Mouse (Mus musculus): Measurements from ENCODE around the gene Tapbp. TPM values are rescaled to one million over a fixed set of nuclear protein-coding genes. Genes with fewer than 3 reads are reported as not detected.

Gene Tapbp
- polyA plus RNA-seq, 1 experiment from 2014 or later, result 26.6 TPM

GRCm38 (mm10) chr17:33952879-33953278, 37.2 kb downstream of the Tapbp start:
- Histone ChIP-seq H3K4me2 (peak overlapping the region; percentile 98), H3K27ac (0 out of 2 replicates have a peak overlapping the region, but pooled peaks have one; percentile 5), H3K4me3 (0 out of 2 replicates have a peak overlapping the region, but pooled peaks have one; percentile 1), H3K36me3 (peaks cover 52% of the 10 kb centered on the region), H3K4me1 (peaks cover 67% of the 10 kb centered on the region), H3K9me3 (no peaks in the 10 kb centered on the region), H3K27me3 (no peaks in the 10 kb centered on the region), H3K9ac (peak overlapping the region; percentile 98)
- ATAC-seq (ENCODE audit: insufficient number of reproducible peaks, insufficient read depth, low FRiP score, low TSS enrichment, low read depth), result no peak
- WGBS, result 83% methylated on average over 4 of the region's 4 CpGs

- Histone ChIP-seq H3K36me3 (peaks cover 51% of the 10 kb centered on the region), H3K4me1 (peaks cover 67% of the 10 kb centered on the region), H3K27me3 (no peaks in the 10 kb centered on the region), H3K9me3 (no peaks in the 10 kb centered on the region), H3K9ac (peak overlapping the region; percentile 98), H3K4me3 (peak overlapping the region; percentile 81; the same call in 1 of the 2 replicates), H3K27ac (0 out of 2 replicates have a peak overlapping the region, but pooled peaks have one; percentile 5), H3K4me2 (peak overlapping the region; percentile 98)
- ATAC-seq (ENCODE audit: insufficient number of reproducible peaks, insufficient read depth, low FRiP score, low TSS enrichment, low read depth), result no peak
- whole genome bisulfite sequencing, result 88% methylated on average over 3 of the region's 3 CpGs
Measured at GRCm38 (mm10) chr17:33953310-33953709, 37.6 kb downstream of the Tapbp start.

GRCm38 (mm10) chr17:33953961-33954565, 38.4 kb downstream of the Tapbp start:
- H3K9me3 ChIP-seq, result no peaks in the 10 kb centered on the region
- H3K4me1 ChIP-seq, result peaks cover 67% of the 10 kb centered on the region
- H3K36me3 ChIP-seq, result peaks cover 51% of the 10 kb centered on the region
- H3K9ac ChIP-seq, result peak overlapping the region; percentile 98
- H3K27ac ChIP-seq, result peak overlapping the region; percentile 93
- ATAC-seq (ENCODE audit: insufficient number of reproducible peaks, insufficient read depth, low FRiP score, low TSS enrichment, low read depth), result no peak
- H3K4me2 ChIP-seq, result peak overlapping the region; percentile 98
- WGBS, result 33% methylated on average over 5 of the region's 5 CpGs
- peak overlapping the region; percentile 81 for H3K4me3 ChIP-seq
- no peaks in the 10 kb centered on the region for H3K27me3 ChIP-seq

GRCm38 (mm10) chr17:33954646-33955554, 39.2 kb downstream of the Tapbp start:
- WGBS, result under 1% methylated on average over 33 of the region's 33 CpGs
- Histone ChIP-seq H3K4me1 (peaks cover 60% of the 10 kb centered on the region), H3K9ac (peak overlapping the region; percentile 98), H3K27ac (peak overlapping the region; percentile 93), H3K27me3 (no peaks in the 10 kb centered on the region), H3K36me3 (peaks cover 51% of the 10 kb centered on the region), H3K4me3 (peak overlapping the region; percentile 81), H3K4me2 (peak overlapping the region; percentile 98), H3K9me3 (no peaks in the 10 kb centered on the region)
- ATAC-seq (ENCODE audit: insufficient number of reproducible peaks, insufficient read depth, low FRiP score, low TSS enrichment, low read depth), result peak; percentile 2; the same call in 1 of the 2 replicates

DNA sequence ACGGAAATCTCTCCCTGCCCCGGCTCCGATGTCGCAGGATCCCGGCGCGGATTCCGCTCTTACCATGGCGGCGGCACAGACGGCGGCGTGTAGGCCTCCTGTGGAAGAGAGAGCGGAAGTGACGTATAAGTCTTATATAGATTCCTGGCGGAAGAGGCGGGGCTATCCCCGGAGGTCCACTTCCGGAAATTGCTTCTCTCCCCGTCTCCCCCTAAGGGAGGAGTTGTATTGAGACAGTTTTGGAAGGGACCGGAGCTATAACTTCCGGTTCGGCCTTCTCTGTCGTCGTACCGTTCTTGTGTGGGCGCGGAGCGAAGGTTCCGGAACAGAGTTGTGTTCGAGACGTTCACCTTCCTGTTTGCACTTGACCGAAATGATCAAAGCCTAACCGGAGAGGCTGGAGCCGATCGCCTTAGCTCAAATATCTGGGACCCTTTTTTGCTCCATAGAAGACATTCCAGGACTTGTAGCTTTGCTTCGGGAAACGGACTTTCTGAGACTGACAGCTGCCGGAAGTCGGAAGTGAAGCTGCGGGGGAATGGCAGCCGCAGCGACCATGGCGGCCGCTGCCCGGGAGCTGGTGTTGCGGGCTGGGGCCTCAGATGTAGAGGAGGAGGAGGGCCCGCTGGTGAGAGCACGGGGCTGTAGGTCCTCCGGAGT, 40.0 kb downstream of the Tapbp start, which contains the start of the genes Vps52 and Rps18:
Gene Vps52 (plus strand): TSS at position 258 of the 660 bp plus-strand sequence.
Gene Rps18 (minus strand): TSS at position 447 of the 660 bp plus-strand sequence.
- Histone ChIP-seq H3K9ac (peak within 1 kb of the TSS; percentile 98), H3K27me3 (no peaks in the 10 kb centered on the region), H3K36me3 (peaks cover 56% of the 10 kb centered on the region), H3K27ac (peak within 1 kb of the TSS; percentile 93), H3K4me2 (peak within 1 kb of the TSS; percentile 98), H3K4me1 (peaks cover 52% of the 10 kb centered on the region), H3K9me3 (no peaks in the 10 kb centered on the region), H3K4me3 (peak within 1 kb of the TSS; percentile 81)
- under 1% methylated on average over 50 of the region's 50 CpGs for WGBS
- ATAC-seq (ENCODE audit: insufficient number of reproducible peaks, insufficient read depth, low FRiP score, low TSS enrichment, low read depth), result peak; percentile 76

DNA sequence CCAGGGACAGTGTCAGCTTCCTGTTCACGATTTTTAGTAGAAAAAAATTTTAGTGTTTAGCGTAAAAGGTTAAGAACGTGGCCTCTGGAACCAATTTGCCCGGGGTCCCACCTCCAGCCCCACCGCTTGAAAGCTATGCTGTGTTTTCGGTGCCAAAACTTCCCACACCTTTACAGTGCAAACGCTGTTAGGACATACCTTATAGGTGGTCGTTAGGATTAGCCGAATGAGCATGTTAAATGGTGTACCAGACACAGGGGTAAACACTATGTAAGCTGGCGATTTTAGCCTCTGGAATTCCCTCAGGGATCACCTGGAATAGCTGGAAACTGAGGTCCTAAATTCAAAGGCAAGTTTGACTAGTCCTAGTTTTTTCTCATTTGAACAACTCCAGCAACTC, 40.6 kb downstream of the Tapbp start:
- peak overlapping the region; percentile 89 for H3K27ac ChIP-seq

GRCm38 (mm10) chr17:33957493-33957892, 41.8 kb downstream of the Tapbp start:
- ATAC-seq (ENCODE audit: insufficient number of reproducible peaks, insufficient read depth, low FRiP score, low TSS enrichment, low read depth), result no peak
- Histone ChIP-seq H3K27ac (no peak overlapping the region), H3K36me3 (peaks cover 66% of the 10 kb centered on the region), H3K4me2 (no peak overlapping the region), H3K9ac (peak overlapping the region; percentile 44; the same call in 1 of the 2 replicates), H3K4me3 (no peak overlapping the region), H3K4me1 (peaks cover 35% of the 10 kb centered on the region), H3K27me3 (no peaks in the 10 kb centered on the region), H3K9me3 (no peaks in the 10 kb centered on the region)
- WGBS, result 57% methylated on average over 6 of the region's 6 CpGs

More for the DNA sequence above, 40.6 kb downstream of the Tapbp start:
- H3K4me2 ChIP-seq, result peak overlapping the region; percentile 79
- H3K36me3 ChIP-seq, result peaks cover 62% of the 10 kb centered on the region
- 7% methylated on average over 10 of the region's 10 CpGs for WGBS
- no peaks in the 10 kb centered on the region for H3K27me3 ChIP-seq
- no peaks in the 10 kb centered on the region for H3K9me3 ChIP-seq
- peak overlapping the region; percentile 98 for H3K9ac ChIP-seq
- peaks cover 46% of the 10 kb centered on the region for H3K4me1 ChIP-seq
- ATAC-seq (ENCODE audit: insufficient number of reproducible peaks, insufficient read depth, low FRiP score, low TSS enrichment, low read depth), result no peak
- peak overlapping the region; percentile 81 for H3K4me3 ChIP-seq

GRCm38 (mm10) chr17:33958451-33958850, 42.8 kb downstream of the Tapbp start:
- Histone ChIP-seq H3K27me3 (no peaks in the 10 kb centered on the region), H3K4me3 (no peak overlapping the region), H3K9me3 (no peaks in the 10 kb centered on the region), H3K9ac (no peak overlapping the region), H3K4me1 (peaks cover 25% of the 10 kb centered on the region), H3K27ac (no peak overlapping the region), H3K36me3 (peaks cover 66% of the 10 kb centered on the region), H3K4me2 (no peak overlapping the region)
- WGBS, result 94% methylated on average over 11 of the region's 11 CpGs
- ATAC-seq (ENCODE audit: insufficient number of reproducible peaks, insufficient read depth, low FRiP score, low TSS enrichment, low read depth), result no peak

DNA sequence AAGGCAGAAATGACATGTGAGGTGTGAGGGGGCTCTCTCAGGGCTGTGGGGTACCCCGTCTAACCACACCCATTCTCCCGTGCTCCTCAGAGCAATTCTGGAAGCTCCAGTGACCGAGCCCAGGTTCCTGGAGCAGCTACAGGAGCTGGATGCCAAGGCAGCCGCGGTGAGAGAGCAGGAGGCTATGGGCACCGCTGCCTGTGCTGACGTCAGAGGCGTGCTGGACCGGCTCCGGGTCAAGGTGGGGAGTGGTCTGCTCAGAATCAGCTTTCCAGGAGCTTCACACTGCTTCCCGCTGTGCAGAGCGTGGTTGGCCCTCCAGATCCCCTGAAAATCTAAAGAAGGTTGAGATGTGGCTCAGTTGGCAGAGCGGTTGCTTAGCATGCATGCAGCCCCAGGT, 43.4 kb downstream of the Tapbp start:
- no peak overlapping the region for H3K4me2 ChIP-seq
- H3K27me3 ChIP-seq, result no peaks in the 10 kb centered on the region
- no peaks in the 10 kb centered on the region for H3K9me3 ChIP-seq
- H3K9ac ChIP-seq, result no peak overlapping the region
- peaks cover 19% of the 10 kb centered on the region for H3K4me1 ChIP-seq
- peaks cover 66% of the 10 kb centered on the region for H3K36me3 ChIP-seq
- no peak overlapping the region for H3K27ac ChIP-seq
- WGBS, result 95% methylated on average over 13 of the region's 13 CpGs
- H3K4me3 ChIP-seq, result no peak overlapping the region
- ATAC-seq (ENCODE audit: insufficient number of reproducible peaks, insufficient read depth, low FRiP score, low TSS enrichment, low read depth), result no peak

DNA sequence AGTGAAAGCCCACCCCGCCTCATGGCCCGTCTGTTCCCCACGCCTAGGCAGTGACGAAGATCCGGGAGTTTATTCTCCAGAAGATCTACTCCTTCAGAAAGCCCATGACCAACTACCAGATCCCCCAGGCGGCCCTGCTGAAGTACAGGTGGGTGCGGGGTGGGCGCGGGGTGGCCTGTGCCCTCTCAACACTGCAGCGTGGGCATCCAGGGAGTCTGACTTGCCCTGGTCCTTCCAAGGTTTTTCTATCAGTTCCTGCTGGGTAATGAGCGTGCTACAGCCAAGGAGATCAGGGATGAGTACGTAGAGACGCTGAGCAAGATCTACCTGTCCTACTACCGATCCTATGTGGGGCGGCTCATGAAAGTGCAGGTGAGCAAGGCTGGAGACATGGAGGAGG, 44.2 kb downstream of the Tapbp start:
- H3K4me3 ChIP-seq, result no peak overlapping the region
- ATAC-seq (ENCODE audit: insufficient number of reproducible peaks, insufficient read depth, low FRiP score, low TSS enrichment, low read depth), result no peak
- no peak overlapping the region for H3K9ac ChIP-seq
- peaks cover 65% of the 10 kb centered on the region for H3K36me3 ChIP-seq
- H3K9me3 ChIP-seq, result no peaks in the 10 kb centered on the region
- no peaks in the 10 kb centered on the region for H3K27me3 ChIP-seq
- peaks cover 13% of the 10 kb centered on the region for H3K4me1 ChIP-seq
- H3K27ac ChIP-seq, result no peak overlapping the region
- H3K4me2 ChIP-seq, result no peak overlapping the region
- 93% methylated on average over 15 of the region's 15 CpGs for WGBS

DNA sequence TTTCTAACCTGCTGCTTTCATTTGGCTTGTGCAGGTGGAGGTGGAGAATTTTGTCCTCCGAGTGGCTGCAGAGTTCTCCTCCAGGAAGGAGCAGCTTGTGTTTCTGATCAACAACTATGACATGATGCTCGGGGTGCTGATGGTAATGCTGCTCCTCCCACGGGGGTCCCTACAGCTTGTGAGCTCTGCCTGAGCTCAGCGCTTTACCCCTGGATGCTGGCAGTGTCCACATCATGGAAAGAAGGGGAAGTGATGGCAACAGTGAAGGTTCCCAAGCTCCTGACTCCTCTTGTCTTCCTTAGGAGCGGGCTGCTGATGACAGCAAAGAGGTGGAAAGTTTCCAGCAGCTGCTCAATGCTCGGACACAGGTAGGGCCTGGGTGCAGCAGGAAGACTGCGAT, 47.2 kb downstream of the Tapbp start:
- Histone ChIP-seq H3K4me1 (no peaks in the 10 kb centered on the region), H3K4me2 (no peak overlapping the region), H3K4me3 (no peak overlapping the region), H3K9me3 (no peaks in the 10 kb centered on the region), H3K27ac (no peak overlapping the region), H3K9ac (no peak overlapping the region), H3K36me3 (peaks cover 82% of the 10 kb centered on the region), H3K27me3 (no peaks in the 10 kb centered on the region)
- no peak for ATAC-seq (ENCODE audit: insufficient number of reproducible peaks, insufficient read depth, low FRiP score, low TSS enrichment, low read depth)
- 89% methylated on average over 7 of the region's 7 CpGs for WGBS

All from embryonic facial prominence, embryonic 13.5 days (tissue).